Mouse (Mus musculus): Measurements from ENCODE around the gene Notch1. TPM values are rescaled to one million over a fixed set of nuclear protein-coding genes. Genes with fewer than 3 reads are reported as not detected.

Gene Notch1
- polyA plus RNA-seq, 1 experiment from 2014 or later, result 47.5 TPM

- Histone ChIP-seq H3K36me3 (ENCODE audit: control insufficient read depth, insufficient read depth, low read length) (peaks cover 29% of the 10 kb centered on the region), H3K4me3 (ENCODE audit: low read depth, low read length) (no peak overlapping the region), H3K9me3 (ENCODE audit: control insufficient read depth, low read length) (no peaks in the 10 kb centered on the region), H3K4me1 (ENCODE audit: control insufficient read depth, insufficient read depth, low read length) (no peaks in the 10 kb centered on the region), H3K27me3 (ENCODE audit: control insufficient read depth, insufficient read depth, low read length) (no peaks in the 10 kb centered on the region), H3K27ac (ENCODE audit: low read depth, low read length) (no peak overlapping the region), H3K4me2 (no peak overlapping the region), H3K9ac (ENCODE audit: low read length) (no peak overlapping the region)
- ATAC-seq (ENCODE audit: low FRiP score), result no peak
- 96% methylated on average over 2 of the region's 2 CpGs for WGBS
- no peak for DNase-seq (ENCODE audit: low spot score, missing footprints)
These were observed 91.9 kb downstream of the Notch1 start for GRCm38 (mm10) chr2:26424541-26424940.

DNA sequence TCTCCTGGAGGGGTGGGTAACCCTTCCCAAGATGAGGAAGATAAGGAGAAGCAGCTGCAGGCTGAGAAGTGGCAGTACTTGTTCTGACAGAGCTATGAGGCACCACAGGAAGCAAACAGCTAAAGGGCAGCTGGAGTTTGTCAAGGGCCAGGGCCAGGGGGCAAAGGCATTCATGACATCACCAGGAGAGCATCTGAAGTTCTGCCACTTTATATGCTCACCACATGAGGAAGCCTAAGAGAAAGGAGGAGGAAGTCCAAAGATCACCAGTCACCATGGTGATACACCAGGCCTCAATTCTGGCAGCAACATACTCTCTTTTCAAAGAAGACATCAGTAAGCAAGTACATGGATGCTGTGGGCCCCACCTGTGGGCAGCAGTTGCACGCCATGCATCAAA lies 93.4 kb downstream of the Notch1 start:
- WGBS, result 90% methylated on average over 1 of the region's 1 CpGs
- H3K27ac ChIP-seq (ENCODE audit: low read depth, low read length), result no peak overlapping the region
- H3K9ac ChIP-seq (ENCODE audit: low read length), result no peak overlapping the region
- H3K36me3 ChIP-seq (ENCODE audit: control insufficient read depth, insufficient read depth, low read length), result peaks cover 28% of the 10 kb centered on the region
- ATAC-seq (ENCODE audit: low FRiP score), result no peak
- H3K9me3 ChIP-seq (ENCODE audit: control insufficient read depth, low read length), result no peaks in the 10 kb centered on the region
- H3K4me3 ChIP-seq (ENCODE audit: low read depth, low read length), result no peak overlapping the region
- no peaks in the 10 kb centered on the region for H3K4me1 ChIP-seq (ENCODE audit: control insufficient read depth, insufficient read depth, low read length)
- DNase-seq (ENCODE audit: low spot score, missing footprints), result no peak
- H3K4me2 ChIP-seq, result no peak overlapping the region
- no peaks in the 10 kb centered on the region for H3K27me3 ChIP-seq (ENCODE audit: control insufficient read depth, insufficient read depth, low read length)

DNA sequence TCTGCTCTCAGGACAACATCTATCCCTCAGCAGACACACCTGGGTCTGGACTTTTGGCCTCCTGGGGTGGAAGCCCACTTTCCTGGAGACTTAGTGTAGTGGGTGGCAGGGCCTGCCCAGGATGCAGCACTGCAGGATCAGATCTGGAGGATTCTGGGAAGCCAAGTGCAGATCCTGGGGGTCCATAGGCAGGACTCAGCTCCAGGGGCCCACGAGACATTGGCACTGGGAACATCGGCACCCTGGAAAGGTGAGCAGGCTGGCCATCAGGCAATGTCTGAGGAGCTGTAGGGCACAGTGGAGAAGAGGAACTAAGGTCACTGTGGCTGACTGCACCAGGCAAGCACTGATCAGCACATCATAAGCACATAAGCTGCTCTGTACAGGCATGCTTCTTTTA lies 94.5 kb downstream of the Notch1 start:
- H3K27me3 ChIP-seq (ENCODE audit: control insufficient read depth, insufficient read depth, low read length), result no peaks in the 10 kb centered on the region
- no peaks in the 10 kb centered on the region for H3K9me3 ChIP-seq (ENCODE audit: control insufficient read depth, low read length)
- peaks cover 26% of the 10 kb centered on the region for H3K36me3 ChIP-seq (ENCODE audit: control insufficient read depth, insufficient read depth, low read length)
- no peak overlapping the region for H3K9ac ChIP-seq (ENCODE audit: low read length)
- DNase-seq (ENCODE audit: low spot score, missing footprints) (no peak), ATAC-seq (ENCODE audit: low FRiP score) (no peak)
- 95% methylated on average over 2 of the region's 2 CpGs for WGBS
- H3K4me1 ChIP-seq (ENCODE audit: control insufficient read depth, insufficient read depth, low read length), result no peaks in the 10 kb centered on the region
- H3K4me3 ChIP-seq (ENCODE audit: low read depth, low read length), result no peak overlapping the region
- H3K4me2 ChIP-seq, result no peak overlapping the region
- no peak overlapping the region for H3K27ac ChIP-seq (ENCODE audit: low read depth, low read length)

DNA sequence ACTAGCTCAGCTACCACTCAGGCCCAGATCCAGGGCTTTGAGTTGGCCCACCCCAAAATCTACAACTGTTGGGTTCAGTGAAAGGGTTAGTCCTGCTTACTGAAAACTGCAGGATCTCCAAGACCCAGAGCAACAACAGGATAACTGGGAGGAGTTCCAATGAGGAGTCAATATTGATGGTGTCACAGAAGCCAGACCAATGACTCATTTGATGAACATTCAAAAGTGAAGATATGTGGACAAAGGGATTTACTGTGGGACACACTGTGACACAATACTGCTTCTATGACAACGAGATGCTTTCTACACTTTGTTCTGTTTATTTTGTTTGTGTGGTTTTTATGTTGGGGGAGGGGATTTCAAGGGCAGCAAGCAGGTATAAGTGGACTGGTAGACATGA lies 98.3 kb downstream of the Notch1 start:
- no peak for ATAC-seq (ENCODE audit: low FRiP score)
- no peak overlapping the region for H3K4me2 ChIP-seq
- H3K36me3 ChIP-seq (ENCODE audit: control insufficient read depth, insufficient read depth, low read length), result peaks cover 18% of the 10 kb centered on the region

DNA sequence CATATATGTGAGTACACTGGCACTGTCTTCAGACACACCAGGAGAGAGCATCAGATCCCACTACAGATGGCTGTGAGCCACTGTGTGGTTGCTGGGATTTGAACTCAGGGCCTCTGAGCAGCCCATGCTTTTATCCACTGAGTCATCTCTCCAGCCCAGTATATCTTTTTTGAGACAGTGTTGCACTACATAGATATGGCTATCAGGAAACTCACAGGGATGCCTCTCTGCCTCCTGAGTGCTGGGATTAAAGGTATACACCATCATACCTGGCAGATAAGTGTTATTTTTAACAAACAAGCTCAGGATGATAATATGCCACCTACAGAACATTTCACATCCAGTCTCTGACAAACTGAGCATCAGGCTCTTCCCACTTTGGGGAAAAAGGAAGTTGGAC lies 99.4 kb downstream of the Notch1 start:
- DNase-seq (ENCODE audit: low spot score, missing footprints) (no peak), ATAC-seq (ENCODE audit: low FRiP score) (no peak)
- Histone ChIP-seq H3K27ac (ENCODE audit: low read depth, low read length) (no peak overlapping the region), H3K4me2 (no peak overlapping the region), H3K9ac (ENCODE audit: low read length) (no peak overlapping the region), H3K4me3 (ENCODE audit: low read depth, low read length) (no peak overlapping the region), H3K27me3 (ENCODE audit: control insufficient read depth, insufficient read depth, low read length) (no peaks in the 10 kb centered on the region), H3K9me3 (ENCODE audit: control insufficient read depth, low read length) (no peaks in the 10 kb centered on the region), H3K4me1 (ENCODE audit: control insufficient read depth, insufficient read depth, low read length) (no peaks in the 10 kb centered on the region), H3K36me3 (ENCODE audit: control insufficient read depth, insufficient read depth, low read length) (peaks cover 10% of the 10 kb centered on the region)

More for the DNA sequence above, 98.3 kb downstream of the Notch1 start:
- H3K9me3 ChIP-seq (ENCODE audit: control insufficient read depth, low read length), result no peaks in the 10 kb centered on the region
- no peak overlapping the region for H3K4me3 ChIP-seq (ENCODE audit: low read depth, low read length)
- no peak for DNase-seq (ENCODE audit: low spot score, missing footprints)
- no peak overlapping the region for H3K9ac ChIP-seq (ENCODE audit: low read length)
- WGBS, result 87% methylated on average over 1 of the region's 1 CpGs
- no peaks in the 10 kb centered on the region for H3K4me1 ChIP-seq (ENCODE audit: control insufficient read depth, insufficient read depth, low read length)
- no peak overlapping the region for H3K27ac ChIP-seq (ENCODE audit: low read depth, low read length)
- H3K27me3 ChIP-seq (ENCODE audit: control insufficient read depth, insufficient read depth, low read length), result no peaks in the 10 kb centered on the region

GRCm38 (mm10) chr2:26410931-26411411 lies 105.5 kb downstream of the Notch1 start:
- no peak overlapping the region for H3K4me2 ChIP-seq
- ATAC-seq (ENCODE audit: low FRiP score) (no peak), DNase-seq (ENCODE audit: low spot score, missing footprints) (peak; percentile 49)
- peaks cover 11% of the 10 kb centered on the region for H3K36me3 ChIP-seq (ENCODE audit: control insufficient read depth, insufficient read depth, low read length)
- H3K4me3 ChIP-seq (ENCODE audit: low read depth, low read length), result no peak overlapping the region
- H3K9me3 ChIP-seq (ENCODE audit: control insufficient read depth, low read length), result no peaks in the 10 kb centered on the region
- H3K4me1 ChIP-seq (ENCODE audit: control insufficient read depth, insufficient read depth, low read length), result peaks cover 17% of the 10 kb centered on the region
- no peak overlapping the region for H3K9ac ChIP-seq (ENCODE audit: low read length)
- 86% methylated on average over 5 of the region's 5 CpGs for WGBS
- H3K27me3 ChIP-seq (ENCODE audit: control insufficient read depth, insufficient read depth, low read length), result no peaks in the 10 kb centered on the region
- no peak overlapping the region for H3K27ac ChIP-seq (ENCODE audit: low read depth, low read length)

- no peak overlapping the region for H3K4me2 ChIP-seq
- no peaks in the 10 kb centered on the region for H3K9me3 ChIP-seq (ENCODE audit: control insufficient read depth, low read length)
- H3K27ac ChIP-seq (ENCODE audit: low read depth, low read length), result no peak overlapping the region
- WGBS, result 73% methylated on average over 5 of the region's 5 CpGs
- no peaks in the 10 kb centered on the region for H3K27me3 ChIP-seq (ENCODE audit: control insufficient read depth, insufficient read depth, low read length)
- ATAC-seq (ENCODE audit: low FRiP score) (no peak), DNase-seq (ENCODE audit: low spot score, missing footprints) (no peak)
- H3K36me3 ChIP-seq (ENCODE audit: control insufficient read depth, insufficient read depth, low read length), result peaks cover 11% of the 10 kb centered on the region
- H3K4me1 ChIP-seq (ENCODE audit: control insufficient read depth, insufficient read depth, low read length), result peaks cover 22% of the 10 kb centered on the region
- no peak overlapping the region for H3K4me3 ChIP-seq (ENCODE audit: low read depth, low read length)
- no peak overlapping the region for H3K9ac ChIP-seq (ENCODE audit: low read length)
These were observed 106.4 kb downstream of the Notch1 start for GRCm38 (mm10) chr2:26410091-26410490.

DNA sequence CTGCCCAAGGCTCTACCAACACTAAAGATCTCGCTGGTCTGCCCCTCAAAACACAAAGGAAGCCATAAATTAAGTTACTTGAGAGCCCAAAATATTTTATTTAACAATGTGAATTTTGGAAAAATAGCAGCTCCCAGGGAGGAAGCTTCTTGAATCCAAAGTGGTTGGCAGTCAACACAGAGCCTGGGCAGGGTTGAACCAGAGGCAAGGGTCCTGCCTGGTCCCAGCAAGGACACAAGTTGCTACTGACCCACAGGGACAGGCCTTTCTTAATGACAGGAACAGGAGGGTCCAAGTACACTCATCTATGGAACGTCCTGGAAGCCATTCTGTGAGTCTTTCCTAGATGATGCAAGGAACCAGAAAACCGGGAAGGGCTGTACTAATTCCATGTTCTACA lies 107.1 kb downstream of the Notch1 start:
- Histone ChIP-seq H3K27ac (ENCODE audit: low read depth, low read length) (no peak overlapping the region), H3K9me3 (ENCODE audit: control insufficient read depth, low read length) (no peaks in the 10 kb centered on the region), H3K27me3 (ENCODE audit: control insufficient read depth, insufficient read depth, low read length) (no peaks in the 10 kb centered on the region), H3K4me2 (no peak overlapping the region), H3K36me3 (ENCODE audit: control insufficient read depth, insufficient read depth, low read length) (peaks cover 9% of the 10 kb centered on the region; the same call in 1 of the 2 replicates), H3K4me1 (ENCODE audit: control insufficient read depth, insufficient read depth, low read length) (peaks cover 22% of the 10 kb centered on the region), H3K9ac (ENCODE audit: low read length) (no peak overlapping the region), H3K4me3 (ENCODE audit: low read depth, low read length) (peak overlapping the region; percentile 92; the same call in 1 of the 2 replicates)
- WGBS, result 59% methylated on average over 3 of the region's 3 CpGs
- ATAC-seq (ENCODE audit: low FRiP score) (peak; percentile 54; the same call in 1 of the 2 replicates), DNase-seq (ENCODE audit: low spot score, missing footprints) (no peak)

- ATAC-seq (ENCODE audit: low FRiP score), result peak; percentile 95
- H3K9ac ChIP-seq (ENCODE audit: low read length), result peak within 1 kb of the TSS; percentile 95
- H3K27ac ChIP-seq (ENCODE audit: low read depth, low read length), result peak within 1 kb of the TSS; percentile 44; the same call in 1 of the 2 replicates
- H3K9me3 ChIP-seq (ENCODE audit: control insufficient read depth, low read length), result no peaks in the 10 kb centered on the region
- peaks cover 6% of the 10 kb centered on the region; the same call in 1 of the 2 replicates for H3K36me3 ChIP-seq (ENCODE audit: control insufficient read depth, insufficient read depth, low read length)
- WGBS, result 1% methylated on average over 57 of the region's 57 CpGs
- peak; percentile 100 for DNase-seq (ENCODE audit: low spot score, missing footprints)
- peak within 1 kb of the TSS; percentile 92 for H3K4me3 ChIP-seq (ENCODE audit: low read depth, low read length)
- H3K27me3 ChIP-seq (ENCODE audit: control insufficient read depth, insufficient read depth, low read length), result no peaks in the 10 kb centered on the region
- H3K4me1 ChIP-seq (ENCODE audit: control insufficient read depth, insufficient read depth, low read length), result peaks cover 22% of the 10 kb centered on the region
- H3K4me2 ChIP-seq, result peak within 1 kb of the TSS; percentile 92
These were observed 107.7 kb downstream of the Notch1 start, which contains the start of gene Inpp5e for GRCm38 (mm10) chr2:26408515-26409356. Gene Inpp5e, minus strand, starts transcription at chr2:26409203.

Measured in midbrain, embryonic 11.5 days (tissue).